Mouse (Mus musculus): ENCODE measurements around the gene Stard9.

Gene Stard9

GRCm38 (mm10) chr2:120730639-120731166 lies 101.8 kb downstream of the Stard9 start:
- DNase-seq, result no peak

DNA sequence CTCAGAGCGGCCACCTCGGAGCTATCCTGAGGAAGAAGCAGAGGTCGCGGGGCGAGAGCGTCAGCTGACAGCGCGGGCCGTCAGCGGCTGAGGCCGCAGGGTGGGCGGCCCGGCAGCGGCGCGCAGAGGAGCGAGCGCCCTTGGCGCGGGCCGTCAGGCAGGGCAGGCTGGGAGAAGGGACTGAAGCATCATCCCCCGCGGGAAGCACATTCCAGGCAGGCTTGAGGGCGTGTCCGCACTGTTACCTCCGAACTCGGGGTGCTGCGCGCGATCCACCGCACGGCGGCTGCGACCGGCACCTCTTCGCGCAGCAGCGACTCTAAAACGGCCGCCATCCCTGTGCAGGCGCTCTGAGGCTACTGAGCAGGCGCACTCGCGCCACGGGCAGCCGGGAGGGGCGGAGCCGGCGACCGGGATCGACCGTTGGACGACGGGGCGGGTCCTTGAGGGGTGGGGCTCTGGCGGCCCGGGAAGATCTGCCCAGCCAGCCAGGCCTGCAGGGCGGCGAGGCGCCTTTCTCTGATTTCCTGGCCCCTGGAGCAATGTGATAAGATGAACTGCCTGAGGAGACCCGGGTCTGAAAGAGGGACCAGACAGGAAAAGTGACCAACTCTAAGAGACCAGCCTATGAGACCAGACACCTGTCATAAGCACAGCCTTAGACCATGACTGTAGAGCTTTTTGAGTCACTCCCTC lies 102.4 kb downstream of the Stard9 start:
- DNase-seq, result peak; percentile 92

DNA sequence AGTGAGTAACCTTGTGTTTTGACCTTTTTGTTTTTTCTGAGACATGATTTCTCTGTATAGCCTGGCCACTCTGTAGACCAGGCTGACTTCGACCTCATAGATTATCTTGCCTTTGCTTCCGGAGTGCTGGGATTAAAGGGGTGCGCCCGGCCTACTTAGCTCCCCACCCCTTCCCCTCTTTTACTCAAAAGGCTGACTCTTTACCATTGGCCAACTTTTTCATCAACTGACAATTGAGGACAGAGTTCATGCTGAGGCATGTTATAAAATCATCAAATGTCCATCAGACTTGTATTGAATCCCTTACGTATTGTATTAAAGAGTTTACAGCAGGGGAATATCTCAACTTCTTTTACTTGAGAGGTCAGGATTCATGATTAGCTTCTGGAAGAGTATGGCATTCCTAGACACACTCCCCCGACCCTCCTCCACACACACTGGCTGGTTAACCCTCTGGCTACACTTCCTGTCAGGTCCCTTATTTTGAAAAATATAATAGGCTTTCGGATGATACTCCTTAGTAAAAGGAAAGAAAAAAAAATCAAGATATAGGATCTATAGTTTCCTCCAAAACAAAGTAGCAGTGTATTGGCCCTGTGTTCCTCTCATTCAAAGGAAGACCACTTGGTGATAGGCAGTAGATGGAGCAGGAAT lies 103.1 kb downstream of the Stard9 start:
- DNase-seq, result no peak

DNA sequence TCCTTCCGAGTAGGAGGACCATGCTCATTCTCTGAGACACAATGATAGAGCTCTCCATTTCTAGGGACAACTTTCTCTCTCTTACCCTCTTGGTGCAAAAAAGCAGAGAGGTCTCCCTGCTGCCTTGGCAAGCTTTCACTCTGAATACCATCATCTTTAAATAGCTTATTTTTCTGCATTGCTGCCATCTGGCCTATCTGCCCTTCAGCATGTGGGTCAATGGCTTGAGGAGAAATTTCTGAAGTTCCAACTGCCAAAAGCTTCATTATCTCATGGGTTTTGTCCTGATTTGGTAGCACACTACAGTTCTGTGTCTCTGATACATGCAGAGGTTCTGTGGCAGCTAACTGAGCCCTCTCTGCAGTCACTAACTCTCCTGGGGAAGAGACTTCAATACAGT lies 116.6 kb downstream of the Stard9 start:
- DNase-seq, result no peak

GRCm38 (mm10) chr2:120748041-120748440 lies 119.1 kb downstream of the Stard9 start:
- no peak for DNase-seq

GRCm38 (mm10) chr2:120761922-120762321 lies 133.0 kb downstream of the Stard9 start:
- no peak for DNase-seq

DNA sequence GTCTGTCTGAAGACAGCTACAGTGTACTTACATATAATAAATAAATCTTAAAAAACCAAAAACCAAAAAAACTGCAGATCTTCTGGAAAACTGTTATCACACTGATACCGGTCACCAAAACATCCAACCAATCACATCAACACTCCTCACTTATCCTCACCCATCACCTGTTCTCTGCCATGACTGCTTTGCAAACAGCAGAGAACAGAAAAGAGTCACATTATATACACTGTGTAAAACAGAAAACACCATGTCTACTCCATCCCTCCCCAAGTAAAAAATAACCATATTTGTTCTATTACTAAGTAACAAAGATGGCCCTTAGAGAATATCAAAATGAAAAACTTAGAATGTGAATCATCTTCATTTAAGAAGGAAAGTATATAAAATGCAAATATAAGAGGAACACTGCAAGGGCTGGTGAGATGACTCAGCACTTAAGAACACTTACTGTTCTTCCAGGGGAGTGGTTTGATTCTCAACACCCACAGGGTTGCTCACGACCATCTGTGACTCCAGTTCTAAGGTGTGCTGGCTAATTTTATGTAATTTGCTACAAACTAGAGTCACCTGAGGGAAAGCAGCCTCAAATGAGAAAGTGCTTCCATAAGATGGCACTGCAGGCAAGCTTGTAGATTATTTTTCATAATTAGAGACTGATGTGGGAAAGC lies 141.5 kb downstream of the Stard9 start:
- DNase-seq, result no peak

Measured in kidney, adult 18-20 months (tissue).